Mouse (Mus musculus): ENCODE data around the gene Krtap4-16. TPM values are rescaled to one million over a fixed set of nuclear protein-coding genes. Genes with fewer than 3 reads are reported as not detected.
"Not testable (repeated sequence)": the region's sequence is repeated elsewhere in the genome, so short reads cannot be mapped to it uniquely, and the experiment has no call there.

Krtap4-16 gene
- polyA plus RNA-seq (2015; fragmentation: Nextera tagmentation; extraction: Ambion mirVana) = not detected in 2 replicates

DNA sequence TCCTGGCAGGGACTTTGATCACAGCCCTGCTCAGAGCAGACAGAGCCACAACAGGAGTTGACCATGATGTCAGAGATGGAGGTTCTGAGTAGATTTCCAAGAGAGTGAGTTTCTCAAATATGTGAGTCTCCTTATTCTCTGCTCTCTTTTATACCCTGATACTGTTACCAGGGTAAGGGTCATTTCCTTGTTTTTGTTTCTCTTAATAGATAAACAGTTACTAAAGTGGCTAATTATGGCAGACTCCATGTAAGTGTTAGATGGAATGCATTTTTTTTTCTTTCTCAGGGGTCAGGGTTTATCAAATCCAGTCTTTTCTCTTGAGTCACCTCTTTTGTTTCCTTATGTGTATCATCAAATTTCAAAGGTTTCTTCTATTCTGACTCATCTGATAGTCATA lies at the start of gene Krtap4-16:
Gene Krtap4-16 (minus strand): TSS at position 101 of the 400 bp plus-strand sequence.
- H3K4me1 ChIP-seq (ENCODE audit: control insufficient read depth, insufficient read depth, low read length) = peaks cover 3% of the 10 kb centered on the region; the same call in 1 of the 2 replicates
- no peaks in the 10 kb centered on the region for H3K27me3 ChIP-seq (ENCODE audit: control insufficient read depth, insufficient read depth, low read depth, low read length)
- H3K27ac ChIP-seq (ENCODE audit: low read length) = no peak within 1 kb of the TSS
- no peak within 1 kb of the TSS for H3K9ac ChIP-seq (ENCODE audit: low read depth, low read length)
- no peak within 1 kb of the TSS for H3K4me2 ChIP-seq (ENCODE audit: low read length)
- ATAC-seq = no peak
- no peaks in the 10 kb centered on the region for H3K36me3 ChIP-seq (ENCODE audit: control insufficient read depth, insufficient read depth, low read length)
- H3K4me3 ChIP-seq (ENCODE audit: low read depth, low read length) = no peak within 1 kb of the TSS
- no peaks in the 10 kb centered on the region for H3K9me3 ChIP-seq (replicated peaks; ENCODE audit: control insufficient read depth, low read length, poor library complexity, severe bottlenecking)

DNA sequence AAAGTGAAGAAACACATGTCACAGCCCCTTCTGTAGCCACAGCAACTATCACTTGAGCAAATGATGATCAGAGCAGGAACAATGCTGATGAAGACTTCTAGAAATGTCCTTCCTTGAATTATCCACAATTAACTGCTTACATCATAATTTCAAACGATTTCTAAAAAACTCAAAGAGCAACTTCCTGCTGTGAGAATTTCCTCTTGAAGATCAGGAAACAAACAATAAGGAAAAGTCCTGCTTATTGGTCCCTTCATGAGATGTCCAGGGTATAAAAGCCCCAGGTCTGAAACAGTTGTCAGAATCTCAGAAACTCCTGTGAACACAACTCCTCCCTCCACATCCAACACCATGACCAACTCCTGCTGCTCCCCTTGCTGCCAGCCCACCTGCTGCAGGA lies 27.5 kb upstream of the Krtap4-16 start, which contains the start of gene Gm11567:
Gene Gm11567 (plus strand): TSS at position 301 of the 400 bp plus-strand sequence.
- ATAC-seq; H3K36me3 ChIP-seq (ENCODE audit: control insufficient read depth, insufficient read depth, low read length); H3K9ac ChIP-seq (ENCODE audit: low read depth, low read length); H3K9me3 ChIP-seq (replicated peaks; ENCODE audit: control insufficient read depth, low read length, poor library complexity, severe bottlenecking); H3K4me1 ChIP-seq (ENCODE audit: control insufficient read depth, insufficient read depth, low read length); H3K27me3 ChIP-seq (ENCODE audit: control insufficient read depth, insufficient read depth, low read depth, low read length); H3K4me2 ChIP-seq (ENCODE audit: low read length); H3K4me3 ChIP-seq (ENCODE audit: low read depth, low read length); H3K27ac ChIP-seq (ENCODE audit: low read length): not testable (repeated sequence)
- WGBS = 52% methylated on average over 1 of the region's 1 CpGs

DNA sequence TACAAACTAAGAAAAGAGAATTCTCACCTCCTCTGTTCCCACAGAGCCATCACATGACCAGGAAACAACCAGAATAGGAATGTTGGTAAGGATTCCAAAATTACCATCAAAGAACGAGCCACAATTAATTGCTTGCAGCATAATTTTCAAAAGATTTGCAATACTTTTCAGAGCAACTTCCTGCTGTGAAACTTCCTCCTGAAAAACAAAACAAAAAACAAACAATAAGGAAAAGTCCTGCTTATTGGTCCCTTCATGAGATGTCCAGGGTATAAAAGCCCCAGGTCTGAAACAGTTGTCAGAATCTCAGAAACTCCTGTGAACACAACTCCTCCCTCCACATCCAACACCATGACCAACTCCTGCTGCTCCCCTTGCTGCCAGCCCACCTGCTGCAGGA lies 21.7 kb upstream of the Krtap4-16 start, which contains the start of gene Krtap9-1:
Gene Krtap9-1 (plus strand): TSS at position 301 of the 400 bp plus-strand sequence.
- H3K4me1 ChIP-seq (ENCODE audit: control insufficient read depth, insufficient read depth, low read length); H3K9ac ChIP-seq (ENCODE audit: low read depth, low read length); H3K27ac ChIP-seq (ENCODE audit: low read length); H3K9me3 ChIP-seq (replicated peaks; ENCODE audit: control insufficient read depth, low read length, poor library complexity, severe bottlenecking); H3K4me2 ChIP-seq (ENCODE audit: low read length); H3K36me3 ChIP-seq (ENCODE audit: control insufficient read depth, insufficient read depth, low read length); H3K4me3 ChIP-seq (ENCODE audit: low read depth, low read length); ATAC-seq; H3K27me3 ChIP-seq (ENCODE audit: control insufficient read depth, insufficient read depth, low read depth, low read length): not testable (repeated sequence)
- WGBS = 92% methylated on average over 1 of the region's 1 CpGs

DNA sequence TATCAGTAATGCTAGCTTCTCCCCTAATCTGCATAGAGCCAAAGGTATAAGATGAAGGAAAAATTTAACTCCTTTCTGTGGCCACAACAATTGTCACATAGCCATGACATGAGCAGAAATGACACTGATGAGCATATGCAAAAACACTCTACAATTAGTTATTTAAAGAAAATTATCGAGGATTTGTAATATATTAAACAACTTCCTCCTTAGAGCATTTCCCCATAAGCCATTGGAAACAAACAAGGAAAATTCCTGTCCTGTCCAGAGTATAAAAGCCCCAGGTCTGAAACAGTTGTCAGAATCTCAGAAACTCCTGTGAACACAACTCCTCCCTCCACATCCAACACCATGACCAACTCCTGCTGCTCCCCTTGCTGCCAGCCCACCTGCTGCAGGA lies 12.8 kb upstream of the Krtap4-16 start, which contains the start of gene Gm11559:
Gene Gm11559 (plus strand): TSS at position 301 of the 400 bp plus-strand sequence.
- H3K4me1 ChIP-seq (ENCODE audit: control insufficient read depth, insufficient read depth, low read length); H3K9me3 ChIP-seq (replicated peaks; ENCODE audit: control insufficient read depth, low read length, poor library complexity, severe bottlenecking); H3K27ac ChIP-seq (ENCODE audit: low read length); H3K4me2 ChIP-seq (ENCODE audit: low read length); H3K36me3 ChIP-seq (ENCODE audit: control insufficient read depth, insufficient read depth, low read length); H3K27me3 ChIP-seq (ENCODE audit: control insufficient read depth, insufficient read depth, low read depth, low read length); H3K4me3 ChIP-seq (ENCODE audit: low read depth, low read length); ATAC-seq; H3K9ac ChIP-seq (ENCODE audit: low read depth, low read length): not testable (repeated sequence)
- 70% methylated on average over 1 of the region's 1 CpGs for WGBS

DNA sequence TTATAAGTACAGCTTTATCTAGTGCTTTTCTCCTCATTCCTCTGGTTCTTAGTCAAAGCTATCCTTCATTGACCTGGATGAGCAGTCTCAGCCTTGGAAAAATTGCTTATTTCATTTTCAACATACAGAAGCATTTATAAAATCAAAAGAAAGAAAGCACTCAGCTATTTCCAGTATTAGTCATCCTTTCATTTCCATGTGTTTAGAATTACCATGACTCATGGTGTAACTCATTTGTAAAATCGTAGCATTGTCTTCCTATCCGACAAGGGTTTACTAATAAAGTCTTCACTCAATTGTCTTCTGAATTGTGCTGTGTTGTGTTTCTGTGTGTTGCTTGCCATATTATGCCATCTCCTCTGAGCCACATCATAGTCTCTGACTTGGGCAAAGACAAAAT lies 7.4 kb upstream of the Krtap4-16 start:
- no peak for ATAC-seq
- 71% methylated on average over 2 of the region's 2 CpGs for WGBS
- Histone ChIP-seq H3K9ac (ENCODE audit: low read depth, low read length) (no peak overlapping the region), H3K4me2 (ENCODE audit: low read length) (no peak overlapping the region), H3K36me3 (ENCODE audit: control insufficient read depth, insufficient read depth, low read length) (no peaks in the 10 kb centered on the region), H3K9me3 (replicated peaks; ENCODE audit: control insufficient read depth, low read length, poor library complexity, severe bottlenecking) (no peaks in the 10 kb centered on the region), H3K4me3 (ENCODE audit: low read depth, low read length) (no peak overlapping the region), H3K27ac (ENCODE audit: low read length) (no peak overlapping the region), H3K4me1 (ENCODE audit: control insufficient read depth, insufficient read depth, low read length) (peaks cover 3% of the 10 kb centered on the region; the same call in 1 of the 2 replicates), H3K27me3 (ENCODE audit: control insufficient read depth, insufficient read depth, low read depth, low read length) (no peaks in the 10 kb centered on the region)

DNA sequence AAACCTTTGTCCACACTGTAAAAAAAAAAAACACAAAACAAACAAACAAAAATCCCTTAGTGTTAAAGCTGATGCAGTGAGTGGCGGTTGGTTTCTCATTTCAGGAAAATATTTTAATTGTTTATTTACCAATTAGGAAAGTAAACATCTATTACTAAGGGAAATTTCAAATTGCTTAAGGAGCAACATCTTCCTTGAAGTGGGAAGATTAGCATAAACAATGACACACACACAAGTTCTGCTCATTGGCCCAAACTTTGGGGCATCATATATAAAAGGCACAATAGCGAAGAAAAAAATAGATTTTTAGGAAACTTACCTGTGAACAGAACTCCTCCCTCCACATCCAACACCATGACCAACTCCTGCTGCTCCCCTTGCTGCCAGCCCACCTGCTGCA lies 6.2 kb upstream of the Krtap4-16 start, which contains the start of gene Gm11568:
Gene Gm11568 (plus strand): TSS at position 301 of the 400 bp plus-strand sequence.
- 91% methylated on average over 2 of the region's 2 CpGs for WGBS
- no peak within 1 kb of the TSS for H3K27ac ChIP-seq (ENCODE audit: low read length)
- no peaks in the 10 kb centered on the region for H3K36me3 ChIP-seq (ENCODE audit: control insufficient read depth, insufficient read depth, low read length)
- H3K4me2 ChIP-seq (ENCODE audit: low read length) = no peak within 1 kb of the TSS
- H3K4me1 ChIP-seq (ENCODE audit: control insufficient read depth, insufficient read depth, low read length) = peaks cover 3% of the 10 kb centered on the region; the same call in 1 of the 2 replicates
- no peaks in the 10 kb centered on the region for H3K27me3 ChIP-seq (ENCODE audit: control insufficient read depth, insufficient read depth, low read depth, low read length)
- H3K9ac ChIP-seq (ENCODE audit: low read depth, low read length) = no peak within 1 kb of the TSS
- ATAC-seq = no peak
- no peaks in the 10 kb centered on the region for H3K9me3 ChIP-seq (replicated peaks; ENCODE audit: control insufficient read depth, low read length, poor library complexity, severe bottlenecking)
- no peak within 1 kb of the TSS for H3K4me3 ChIP-seq (ENCODE audit: low read depth, low read length)

DNA sequence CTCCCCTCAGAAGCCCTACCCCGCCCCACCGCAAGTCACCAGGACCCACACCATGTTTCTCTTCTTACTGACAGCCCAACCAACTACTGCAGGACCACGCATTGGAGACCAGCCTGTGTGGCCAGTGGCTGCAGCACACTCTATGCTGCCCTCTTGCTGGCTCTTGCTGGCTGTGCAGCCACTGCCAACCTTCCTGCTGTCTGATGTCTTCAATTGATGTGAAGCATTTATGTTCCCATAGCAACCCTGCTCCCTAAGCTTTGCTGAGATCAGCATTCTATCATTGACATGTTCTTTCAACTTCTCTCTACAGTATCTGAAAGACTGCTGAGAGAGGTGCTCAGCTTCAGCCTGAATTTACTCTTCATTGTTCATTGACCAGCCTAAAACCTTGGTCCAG lies 2.7 kb upstream of the Krtap4-16 start:
- 62% methylated on average over 3 of the region's 3 CpGs for WGBS
- 0 out of 2 replicates have a peak, but pooled peaks have one; percentile 42 for ATAC-seq
- peaks cover 3% of the 10 kb centered on the region; the same call in 1 of the 2 replicates for H3K4me1 ChIP-seq (ENCODE audit: control insufficient read depth, insufficient read depth, low read length)
- no peak overlapping the region for H3K4me2 ChIP-seq (ENCODE audit: low read length)
- H3K36me3 ChIP-seq (ENCODE audit: control insufficient read depth, insufficient read depth, low read length) = no peaks in the 10 kb centered on the region
- H3K4me3 ChIP-seq (ENCODE audit: low read depth, low read length) = no peak overlapping the region
- no peak overlapping the region for H3K27ac ChIP-seq (ENCODE audit: low read length)
- H3K9me3 ChIP-seq (replicated peaks; ENCODE audit: control insufficient read depth, low read length, poor library complexity, severe bottlenecking) = no peaks in the 10 kb centered on the region
- H3K27me3 ChIP-seq (ENCODE audit: control insufficient read depth, insufficient read depth, low read depth, low read length) = no peaks in the 10 kb centered on the region
- no peak overlapping the region for H3K9ac ChIP-seq (ENCODE audit: low read depth, low read length)

DNA sequence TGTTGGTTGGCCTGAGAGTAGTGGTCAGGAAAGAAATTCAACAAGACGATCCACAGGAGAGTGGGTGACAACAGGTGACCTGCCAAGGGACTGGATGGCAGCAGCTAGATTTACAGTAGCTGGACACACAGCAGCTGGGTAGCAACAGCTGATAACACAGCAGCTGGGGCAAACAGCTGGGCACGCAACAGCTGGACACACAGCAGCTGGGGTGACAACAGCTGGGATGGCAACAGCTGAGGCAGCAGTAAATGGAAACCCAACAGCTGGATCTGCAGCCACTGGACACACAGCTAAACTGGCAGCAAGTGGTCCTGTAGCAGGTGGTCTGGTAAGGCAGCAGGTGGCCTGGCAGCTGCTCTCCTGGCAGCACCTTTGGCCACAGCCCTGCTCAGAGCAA lies 4.7 kb downstream of the Krtap4-16 start:
- ATAC-seq = no peak
- H3K9me3 ChIP-seq (replicated peaks; ENCODE audit: control insufficient read depth, low read length, poor library complexity, severe bottlenecking) = no peaks in the 10 kb centered on the region
- no peak overlapping the region for H3K4me2 ChIP-seq (ENCODE audit: low read length)
- no peaks in the 10 kb centered on the region for H3K27me3 ChIP-seq (ENCODE audit: control insufficient read depth, insufficient read depth, low read depth, low read length)
- no peak overlapping the region for H3K9ac ChIP-seq (ENCODE audit: low read depth, low read length)
- no peak overlapping the region for H3K27ac ChIP-seq (ENCODE audit: low read length)
- H3K36me3 ChIP-seq (ENCODE audit: control insufficient read depth, insufficient read depth, low read length) = no peaks in the 10 kb centered on the region
- H3K4me3 ChIP-seq (ENCODE audit: low read depth, low read length) = no peak overlapping the region
- no peaks in the 10 kb centered on the region for H3K4me1 ChIP-seq (ENCODE audit: control insufficient read depth, insufficient read depth, low read length)
- 89% methylated on average over 2 of the region's 2 CpGs for WGBS

DNA sequence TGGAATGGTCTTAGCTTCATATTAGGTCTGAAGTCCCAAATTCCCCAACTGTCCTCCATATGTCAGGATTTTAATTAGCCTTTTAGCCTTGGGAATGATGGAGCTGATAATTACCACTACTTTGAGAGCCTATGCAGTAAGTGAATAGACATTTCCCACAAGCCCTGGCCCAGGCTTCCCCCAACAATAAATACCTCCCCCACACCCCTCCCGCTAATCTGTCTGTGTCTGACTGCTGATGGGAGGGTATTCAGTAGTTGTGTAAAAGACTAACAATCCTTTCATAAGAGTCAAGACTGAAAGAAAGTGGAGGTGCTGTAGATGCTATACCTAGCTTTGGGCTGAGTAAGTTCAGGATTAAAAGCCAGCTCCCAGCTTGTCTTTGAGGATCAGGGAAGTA lies 9.2 kb downstream of the Krtap4-16 start:
- Histone ChIP-seq H3K9ac (ENCODE audit: low read depth, low read length) (no peak overlapping the region), H3K9me3 (replicated peaks; ENCODE audit: control insufficient read depth, low read length, poor library complexity, severe bottlenecking) (no peaks in the 10 kb centered on the region), H3K4me3 (ENCODE audit: low read depth, low read length) (no peak overlapping the region), H3K4me2 (ENCODE audit: low read length) (no peak overlapping the region), H3K27ac (ENCODE audit: low read length) (no peak overlapping the region), H3K4me1 (ENCODE audit: control insufficient read depth, insufficient read depth, low read length) (no peaks in the 10 kb centered on the region), H3K36me3 (ENCODE audit: control insufficient read depth, insufficient read depth, low read length) (no peaks in the 10 kb centered on the region), H3K27me3 (ENCODE audit: control insufficient read depth, insufficient read depth, low read depth, low read length) (no peaks in the 10 kb centered on the region)
- WGBS = 75% methylated on average over 1 of the region's 1 CpGs
- ATAC-seq = no peak

Data from midbrain, embryonic 16.5 days (tissue).